ENCODE assay signal across 10 mouse cellular contexts in the genomic region with DNA sequence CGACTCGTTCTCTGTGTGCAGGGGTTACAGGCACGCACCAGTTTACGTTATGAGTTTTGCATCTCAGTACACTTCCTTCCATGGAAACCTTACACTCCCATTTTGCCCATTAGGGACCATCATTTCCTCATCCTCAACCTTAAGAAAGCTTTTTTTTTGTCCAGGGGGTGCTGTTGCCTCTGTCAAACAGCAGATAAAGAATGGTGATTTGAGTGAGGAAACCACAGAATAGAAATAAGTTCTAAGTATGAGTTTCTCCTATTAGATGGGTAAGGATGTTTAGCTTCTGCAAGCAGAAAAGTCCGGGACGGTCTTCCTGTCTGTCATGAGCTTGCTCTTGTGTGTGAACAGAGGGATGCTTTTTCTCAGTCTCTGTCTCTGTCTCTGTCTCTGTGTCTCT. TPM values are rescaled to one million over a fixed set of nuclear protein-coding genes. Genes with fewer than 3 reads are reported as not detected.
DNase-seq lines count a peak whose midpoint lies in the region; ATAC-seq lines count a peak whose summit lies in the region.
"Had no signal": no experiment of that assay in that cellular context is flagged by ENCODE, and none has a peak within 500 bp of the region (broad histone marks: within the 10 kb centered on the region; RNA-seq: fewer than 3 reads in every experiment).

No protein-coding gene starts in this region.

- intact Hi-C loops in left cerebral cortex, postnatal 4 days (cut with DNase I), result no loop called here

- peak overlapping the region; percentile 84 for H3K4me3 ChIP-seq in forebrain, embryonic 10.5 days
- no peak overlapping the region for H3K4me3 ChIP-seq in forebrain, embryonic 11.5 days (ENCODE audit: low read depth, low read length)
- peak overlapping the region; percentile 92 for H3K4me3 ChIP-seq in liver, embryonic 12.5 days

- WGBS in forebrain, embryonic 10.5 days, result 74% methylated on average over 6 of the region's 6 CpGs
- WGBS in forebrain, embryonic 11.5 days, result 72% methylated on average over 6 of the region's 6 CpGs
- WGBS in liver, embryonic 12.5 days (ENCODE audit: insufficient replicate concordance), result 51% methylated on average over 6 of the region's 6 CpGs

- DNase-seq in forebrain, embryonic 10.5 days (ENCODE audit: extremely low spot score, low spot score), result no peak
- no peak for DNase-seq in forebrain, embryonic 11.5 days (ENCODE audit: low spot score)
- DNase-seq in thymus, postnatal 14 days, result peak; percentile 14
- DNase-seq in thymus, postnatal 36 days, result no peak
- DNase-seq in cerebellum, adult 9-10 months, result no peak
- no peak for DNase-seq in right cerebral cortex, postnatal 25 days
- no peak for DNase-seq in left cerebral cortex, postnatal 4 days

- H3K9me3 ChIP-seq in forebrain, embryonic 10.5 days, result no peaks in the 10 kb centered on the region
- no peaks in the 10 kb centered on the region for H3K9me3 ChIP-seq in forebrain, embryonic 11.5 days (ENCODE audit: control insufficient read depth, low read length)
- no peaks in the 10 kb centered on the region for H3K9me3 ChIP-seq in liver, embryonic 12.5 days (replicated peaks)

- H3K36me3 ChIP-seq in forebrain, embryonic 10.5 days (replicated peaks), result no peaks in the 10 kb centered on the region
- no peaks in the 10 kb centered on the region for H3K36me3 ChIP-seq in forebrain, embryonic 11.5 days (ENCODE audit: control insufficient read depth, insufficient read depth, low read length)
- peaks cover 3% of the 10 kb centered on the region; the same call in 1 of the 2 replicates for H3K36me3 ChIP-seq in liver, embryonic 12.5 days

- no peak overlapping the region for H3K27ac ChIP-seq in forebrain, embryonic 10.5 days
- no peak overlapping the region for H3K27ac ChIP-seq in forebrain, embryonic 11.5 days (ENCODE audit: low read depth, low read length)
- H3K27ac ChIP-seq in liver, embryonic 12.5 days, result no peak overlapping the region

- ATAC-seq in forebrain, embryonic 11.5 days (replicated peaks; ENCODE audit: low FRiP score), result no peak
- no peak for ATAC-seq in liver, embryonic 12.5 days

- H3K9ac ChIP-seq in forebrain, embryonic 11.5 days (ENCODE audit: low read length), result no peak overlapping the region
- H3K9ac ChIP-seq in liver, embryonic 12.5 days, result peak overlapping the region; percentile 92

- peaks cover 15% of the 10 kb centered on the region for H3K4me1 ChIP-seq in forebrain, embryonic 10.5 days
- H3K4me1 ChIP-seq in forebrain, embryonic 11.5 days (replicated peaks; ENCODE audit: control insufficient read depth, insufficient read depth, low read length), result peaks cover 2% of the 10 kb centered on the region; the same call in 1 of the 2 replicates
- H3K4me1 ChIP-seq in liver, embryonic 12.5 days, result peaks cover 33% of the 10 kb centered on the region

- H3K27me3 ChIP-seq in forebrain, embryonic 10.5 days (ENCODE audit: poor library complexity, severe bottlenecking), result peaks cover 30% of the 10 kb centered on the region
- no peaks in the 10 kb centered on the region for H3K27me3 ChIP-seq in forebrain, embryonic 11.5 days (ENCODE audit: control insufficient read depth, insufficient read depth, low read length)
- no peaks in the 10 kb centered on the region for H3K27me3 ChIP-seq in liver, embryonic 12.5 days (replicated peaks)

- no peak overlapping the region; the same call in 1 of the 2 replicates for H3K4me2 ChIP-seq in forebrain, embryonic 11.5 days (ENCODE audit: low read depth, low read length, severe bottlenecking)
- H3K4me2 ChIP-seq in liver, embryonic 12.5 days, result peak overlapping the region; percentile 93

RNA-seq across cellular contexts. Expression of gene Itsn2, which starts 0.4 kb away (rescaled TPM):
- 13.8 and 14.5 TPM in 2 replicates for polyA plus RNA-seq in forebrain, embryonic 10.5 days (2016; fragmentation: Nextera tagmentation; extraction: Ambion mirVana)
- 18.5 and 19.3 TPM in 2 replicates for polyA plus RNA-seq in forebrain, embryonic 11.5 days (2014; fragmentation: Nextera tagmentation; extraction: Ambion mirVana)
- 34.3 and 35.4 TPM in 2 replicates for polyA plus RNA-seq in liver, embryonic 12.5 days (2016; fragmentation: Nextera tagmentation; extraction: Ambion mirVana)
- 10 to 100 TPM; 48.7 to 49.5 TPM for total RNA-seq in left cerebral cortex, postnatal 4 days (2021)

RNA-seq across cellular contexts. Expression of gene Gm3625, which starts 0.7 kb away (rescaled TPM):
- polyA plus RNA-seq in forebrain, embryonic 10.5 days (2016; fragmentation: Nextera tagmentation; extraction: Ambion mirVana), result not detected in 2 replicates
- not detected in 2 replicates for polyA plus RNA-seq in forebrain, embryonic 11.5 days (2014; fragmentation: Nextera tagmentation; extraction: Ambion mirVana)
- not detected in 2 replicates for polyA plus RNA-seq in liver, embryonic 12.5 days (2016; fragmentation: Nextera tagmentation; extraction: Ambion mirVana)
- not detected for total RNA-seq in left cerebral cortex, postnatal 4 days (2021)
- polyA plus RNA-seq: C2C12; large intestine, adult 2 months had no signal
